In the genomic region with DNA sequence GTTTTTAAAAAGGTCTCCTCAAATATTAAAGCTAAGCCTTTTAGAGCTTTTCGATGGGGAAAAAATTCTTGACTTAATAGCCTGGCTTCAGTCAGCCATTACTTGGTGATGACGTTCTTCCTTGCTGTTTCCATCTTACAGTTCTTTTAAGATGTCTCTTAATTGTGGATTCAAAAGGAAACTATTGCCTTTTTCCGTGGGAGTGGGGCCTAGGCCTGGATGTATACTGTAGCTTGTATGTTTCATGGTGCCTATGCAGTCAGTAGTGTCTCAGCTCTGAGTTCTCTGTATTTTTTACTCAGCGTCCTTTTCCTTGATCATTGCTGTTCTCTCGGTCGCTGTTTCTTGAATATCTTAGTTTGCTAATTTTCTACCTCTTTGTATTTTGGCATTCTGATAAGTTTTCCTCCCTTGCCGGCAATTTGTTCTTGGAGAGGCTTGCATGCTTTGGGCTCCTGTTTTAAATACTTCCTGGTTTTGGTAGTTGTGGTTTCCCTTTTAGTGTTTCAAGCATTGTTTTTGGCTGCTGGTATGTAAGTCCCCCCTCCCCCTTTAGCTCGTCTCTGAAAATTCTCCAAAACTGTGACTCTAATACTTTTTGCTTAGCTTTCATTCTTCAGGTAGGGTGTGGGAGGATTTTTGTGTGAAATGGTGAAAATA, we compare ENCODE assay signal across 8 mouse cellular contexts. TPM values are rescaled to one million over a fixed set of nuclear protein-coding genes. Genes with fewer than 3 reads are reported as not detected.
A peak's percentile ranks its signal among the peaks of the same experiment; 100 is the strongest.
DNase-seq lines count a peak whose midpoint lies in the region; ATAC-seq and TF ChIP-seq lines count a peak whose summit lies in the region.

No protein-coding gene starts in this region.

- H3K27ac ChIP-seq in lung, embryonic 16.5 days (ENCODE audit: low read length) = peak overlapping the region; percentile 95
- H3K27ac ChIP-seq in embryonic facial prominence, embryonic 12.5 days = no peak overlapping the region
- H3K27ac ChIP-seq in limb, embryonic 10.5 days = peak overlapping the region; percentile 98
- H3K27ac ChIP-seq in small intestine, adult 2 months (ENCODE audit: insufficient read depth, low read depth, low read length) = peak overlapping the region; percentile 75

- peak overlapping the region; percentile 94 for H3K4me3 ChIP-seq in lung, embryonic 16.5 days (ENCODE audit: low read length)
- H3K4me3 ChIP-seq in embryonic facial prominence, embryonic 12.5 days = peak overlapping the region; percentile 99
- peak overlapping the region; percentile 94 for H3K4me3 ChIP-seq in limb, embryonic 10.5 days
- H3K4me3 ChIP-seq in small intestine, adult 2 months (ENCODE audit: low read depth, low read length) = peak overlapping the region; percentile 90

- peak overlapping the region; percentile 97 for H3K9ac ChIP-seq in lung, embryonic 16.5 days (ENCODE audit: low read length)
- peak overlapping the region; percentile 98 for H3K9ac ChIP-seq in embryonic facial prominence, embryonic 12.5 days

- TF ChIP-seq POLR2A in small intestine, adult 2 months (IDR thresholded peaks at IDR 0.05; ENCODE audit: low read depth, low read length) = no peak

- TF ChIP-seq CTCF in small intestine, adult 2 months (IDR thresholded peaks at IDR 0.05; ENCODE audit: extremely low read depth, insufficient read length, insufficient replicate concordance, low read depth, low read length) = no peak

- H3K9me3 ChIP-seq in lung, embryonic 16.5 days (ENCODE audit: control insufficient read depth, low read length) = no peaks in the 10 kb centered on the region
- no peaks in the 10 kb centered on the region for H3K9me3 ChIP-seq in embryonic facial prominence, embryonic 12.5 days
- no peaks in the 10 kb centered on the region for H3K9me3 ChIP-seq in limb, embryonic 10.5 days (replicated peaks)

- WGBS in lung, embryonic 16.5 days = under 1% methylated on average over 8 of the region's 8 CpGs
- 9% methylated on average over 8 of the region's 8 CpGs for WGBS in embryonic facial prominence, embryonic 12.5 days
- WGBS in limb, embryonic 10.5 days = 12% methylated on average over 8 of the region's 8 CpGs
- WGBS in small intestine, adult 2 months = under 1% methylated on average over 8 of the region's 8 CpGs

- H3K4me1 ChIP-seq in lung, embryonic 16.5 days (replicated peaks; ENCODE audit: control insufficient read depth, insufficient read depth, low read length) = peaks cover 23% of the 10 kb centered on the region
- peaks cover 23% of the 10 kb centered on the region for H3K4me1 ChIP-seq in embryonic facial prominence, embryonic 12.5 days
- H3K4me1 ChIP-seq in limb, embryonic 10.5 days = peaks cover 26% of the 10 kb centered on the region
- H3K4me1 ChIP-seq in small intestine, adult 2 months (ENCODE audit: control insufficient read depth, insufficient read depth, insufficient read length, low read length) = peaks cover 4% of the 10 kb centered on the region

- ATAC-seq in lung, embryonic 16.5 days (ENCODE audit: low read depth) = no peak
- no peak for ATAC-seq in embryonic facial prominence, embryonic 12.5 days (ENCODE audit: insufficient number of reproducible peaks, insufficient read depth, low FRiP score, low TSS enrichment)

- peaks cover 17% of the 10 kb centered on the region for H3K36me3 ChIP-seq in lung, embryonic 16.5 days (ENCODE audit: control insufficient read depth, insufficient read depth, low read length)
- peaks cover 28% of the 10 kb centered on the region for H3K36me3 ChIP-seq in embryonic facial prominence, embryonic 12.5 days
- H3K36me3 ChIP-seq in limb, embryonic 10.5 days = peaks cover 34% of the 10 kb centered on the region
- H3K36me3 ChIP-seq in small intestine, adult 2 months (ENCODE audit: control insufficient read depth, insufficient read depth, low read length) = peaks cover 17% of the 10 kb centered on the region

- no peak for DNase-seq in lung, postnatal 14 days
- DNase-seq in limb, embryonic 10.5 days (ENCODE audit: low spot score) = no peak
- no peak for DNase-seq in thymus, adult 18-20 months
- no peak for DNase-seq in MN1 (ENCODE audit: low spot score)
- DNase-seq in embryo, embryonic 10.5 days (ENCODE audit: low spot score) = no peak

- H3K27me3 ChIP-seq in lung, embryonic 16.5 days (ENCODE audit: control insufficient read depth, insufficient read depth, low read depth, low read length) = no peaks in the 10 kb centered on the region
- no peaks in the 10 kb centered on the region for H3K27me3 ChIP-seq in embryonic facial prominence, embryonic 12.5 days
- no peaks in the 10 kb centered on the region for H3K27me3 ChIP-seq in limb, embryonic 10.5 days (ENCODE audit: low read depth, poor library complexity, severe bottlenecking)
- H3K27me3 ChIP-seq in small intestine, adult 2 months (ENCODE audit: control insufficient read depth, insufficient read depth, low read length) = no peaks in the 10 kb centered on the region

- H3K4me2 ChIP-seq in lung, embryonic 16.5 days (ENCODE audit: low read depth, low read length) = peak overlapping the region; percentile 88
- H3K4me2 ChIP-seq in embryonic facial prominence, embryonic 12.5 days (replicated peaks) = peak overlapping the region; percentile 70

RNA-seq across cellular contexts. Expression of a gene that starts 14.2 kb away (rescaled TPM):
- polyA plus RNA-seq in lung, embryonic 16.5 days (2015; fragmentation: Nextera tagmentation; extraction: Ambion mirVana) = 411 and 414 TPM in 2 replicates
- polyA plus RNA-seq in embryonic facial prominence, embryonic 12.5 days (2016; fragmentation: Nextera tagmentation; extraction: Ambion mirVana) = 657 and 663 TPM in 2 replicates
- polyA plus RNA-seq in limb, embryonic 10.5 days (2016; fragmentation: Nextera tagmentation; extraction: Ambion mirVana) = 562 and 563 TPM in 2 replicates
- 197 and 439 TPM in 2 replicates for polyA plus RNA-seq in small intestine, adult 2 months (2012; rRNA removed)

RNA-seq across cellular contexts. Expression of a gene that starts 18.7 kb away (rescaled TPM):
- polyA plus RNA-seq in lung, embryonic 16.5 days (2015; fragmentation: Nextera tagmentation; extraction: Ambion mirVana) = 29.0 and 31.4 TPM in 2 replicates
- polyA plus RNA-seq in embryonic facial prominence, embryonic 12.5 days (2016; fragmentation: Nextera tagmentation; extraction: Ambion mirVana) = 57.7 and 58.5 TPM in 2 replicates
- polyA plus RNA-seq in limb, embryonic 10.5 days (2016; fragmentation: Nextera tagmentation; extraction: Ambion mirVana) = 37.5 and 54.1 TPM in 2 replicates
- polyA plus RNA-seq in small intestine, adult 2 months (2012; rRNA removed) = 6.3 and 6.6 TPM in 2 replicates

RNA-seq across cellular contexts. Expression of a gene that starts 24.4 kb away (rescaled TPM):
- polyA plus RNA-seq in lung, embryonic 16.5 days (2015; fragmentation: Nextera tagmentation; extraction: Ambion mirVana) = 980 and 1,001 TPM in 2 replicates
- 1,164 and 1,169 TPM in 2 replicates for polyA plus RNA-seq in embryonic facial prominence, embryonic 12.5 days (2016; fragmentation: Nextera tagmentation; extraction: Ambion mirVana)
- polyA plus RNA-seq in limb, embryonic 10.5 days (2016; fragmentation: Nextera tagmentation; extraction: Ambion mirVana) = 1,047 and 1,081 TPM in 2 replicates
- 352 and 591 TPM in 2 replicates for polyA plus RNA-seq in small intestine, adult 2 months (2012; rRNA removed)

RNA-seq across cellular contexts. Expression of a gene that starts 31.3 kb away (rescaled TPM):
- not detected in 2 replicates for polyA plus RNA-seq in lung, embryonic 16.5 days (2015; fragmentation: Nextera tagmentation; extraction: Ambion mirVana)
- polyA plus RNA-seq in embryonic facial prominence, embryonic 12.5 days (2016; fragmentation: Nextera tagmentation; extraction: Ambion mirVana) = 0.46 and 0.59 TPM in 2 replicates
- not detected in 2 replicates for polyA plus RNA-seq in limb, embryonic 10.5 days (2016; fragmentation: Nextera tagmentation; extraction: Ambion mirVana)
- polyA plus RNA-seq in small intestine, adult 2 months (2012; rRNA removed) = 0.27 and 0.77 TPM in 2 replicates

RNA-seq across cellular contexts. Expression of a gene that starts 33.2 kb away (rescaled TPM):
- polyA plus RNA-seq in lung, embryonic 16.5 days (2015; fragmentation: Nextera tagmentation; extraction: Ambion mirVana) = 61.3 and 65.2 TPM in 2 replicates
- 122 and 125 TPM in 2 replicates for polyA plus RNA-seq in embryonic facial prominence, embryonic 12.5 days (2016; fragmentation: Nextera tagmentation; extraction: Ambion mirVana)
- 177 and 183 TPM in 2 replicates for polyA plus RNA-seq in limb, embryonic 10.5 days (2016; fragmentation: Nextera tagmentation; extraction: Ambion mirVana)
- 16.5 and 34.1 TPM in 2 replicates for polyA plus RNA-seq in small intestine, adult 2 months (2012; rRNA removed)
